23 mouse cellular contexts compared by ENCODE assay signal in genomic region chr3:30113249-30113770, GRCm38 (mm10).
DNase-seq lines count a peak whose midpoint lies in the region; ATAC-seq and TF ChIP-seq lines count a peak whose summit lies in the region.
"Had no signal": no experiment of that assay in that cellular context is flagged by ENCODE, and none has a peak within 500 bp of the region (broad histone marks: within the 10 kb centered on the region; RNA-seq: fewer than 3 reads in every experiment).

No protein-coding gene starts in this region.

- ATAC-seq in heart, embryonic 11.5 days (replicated peaks; ENCODE audit: insufficient number of reproducible peaks, low FRiP score, low TSS enrichment), result no peak
- ATAC-seq in kidney, embryonic 15.5 days (replicated peaks; ENCODE audit: low FRiP score), result peak; percentile 90
- no peak for ATAC-seq in limb, embryonic 11.5 days (ENCODE audit: insufficient number of reproducible peaks, low FRiP score, low TSS enrichment, low read depth)
- ATAC-seq: forebrain, embryonic 16.5 days; hindbrain, postnatal 0 days had no signal

- no peak for TF ChIP-seq RAD21 in CH12.LX (IDR thresholded peaks at IDR 0.05; ENCODE audit: low read depth, low read length)

- no peak for TF ChIP-seq POLR2A in CH12.LX (IDR thresholded peaks at IDR 0.05; ENCODE audit: low read depth, low read length)

- no peaks in the 10 kb centered on the region for H3K36me3 ChIP-seq in heart, embryonic 11.5 days (ENCODE audit: control insufficient read depth, insufficient read depth, low read length)
- H3K36me3 ChIP-seq in kidney, embryonic 15.5 days, result no peaks in the 10 kb centered on the region
- H3K36me3 ChIP-seq in CH12.LX (replicated peaks in 1 of 2; ENCODE audit: control insufficient read depth in 1 of 2, insufficient read depth in 1 of 2, low read length in 1 of 2), result no peaks in the 10 kb centered on the region
- no peaks in the 10 kb centered on the region for H3K36me3 ChIP-seq in limb, embryonic 11.5 days (ENCODE audit: control insufficient read depth, insufficient read depth, low read length)
- H3K36me3 ChIP-seq: embryonic facial prominence, embryonic 13.5 days; forebrain, embryonic 12.5 days; heart, embryonic 10.5 days; heart, embryonic 15.5 days; hindbrain, embryonic 13.5 days had no signal

- peak; percentile 74 for DNase-seq in heart, adult 11 months
- no peak for DNase-seq in kidney, postnatal 10 days
- peak; percentile 3 for DNase-seq in CH12.LX (ENCODE audit: extremely low read depth)
- no peak for DNase-seq in limb, embryonic 11.5 days (ENCODE audit: low spot score)
- no peak for DNase-seq in left cerebral cortex, postnatal 10 days (ENCODE audit: extremely low spot score in 1 of 2, low spot score in 2 of 2)
- DNase-seq: adrenal gland, adult 2 months; adrenal gland, postnatal 25 days; cerebellum, adult 18-20 months; cerebellum, adult 9-11 months; cerebellum, postnatal 36 days; gastrocnemius, adult 2 months; gastrocnemius, postnatal 25 days; heart, adult 18-20 months; heart, postnatal 14 days had no signal

- H3K27me3 ChIP-seq in heart, embryonic 11.5 days (ENCODE audit: control insufficient read depth, insufficient read depth, low read length), result no peaks in the 10 kb centered on the region
- no peaks in the 10 kb centered on the region for H3K27me3 ChIP-seq in kidney, embryonic 15.5 days
- no peaks in the 10 kb centered on the region for H3K27me3 ChIP-seq in CH12.LX (replicated peaks)
- no peaks in the 10 kb centered on the region for H3K27me3 ChIP-seq in limb, embryonic 11.5 days (ENCODE audit: control insufficient read depth, insufficient read depth, low read length)
- H3K27me3 ChIP-seq: embryonic facial prominence, embryonic 13.5 days; forebrain, embryonic 12.5 days; heart, embryonic 15.5 days; hindbrain, embryonic 13.5 days had no signal

- intact Hi-C loops in left cerebral cortex, postnatal 10 days (cut with DNase I), result no loop called here

- no peak overlapping the region for H3K9ac ChIP-seq in heart, embryonic 11.5 days (ENCODE audit: low read depth, low read length)
- H3K9ac ChIP-seq in kidney, embryonic 15.5 days, result no peak overlapping the region
- H3K9ac ChIP-seq in CH12.LX (ENCODE audit: insufficient read depth, low read depth), result no peak overlapping the region
- no peak overlapping the region for H3K9ac ChIP-seq in limb, embryonic 11.5 days (ENCODE audit: low read length)
- H3K9ac ChIP-seq: embryonic facial prominence, embryonic 13.5 days; forebrain, embryonic 12.5 days; heart, embryonic 15.5 days; hindbrain, embryonic 13.5 days had no signal

- TF ChIP-seq CTCF in CH12.LX (conservative IDR thresholded peaks at IDR 0.05 in 1 of 2, IDR thresholded peaks at IDR 0.05 in 1 of 2; ENCODE audit: low read depth in 2 of 2, low read length in 2 of 2), result no peak

- H3K27ac ChIP-seq in heart, embryonic 11.5 days (ENCODE audit: low read depth, low read length), result no peak overlapping the region
- H3K27ac ChIP-seq in kidney, embryonic 15.5 days, result peak overlapping the region; percentile 42
- no peak overlapping the region for H3K27ac ChIP-seq in CH12.LX (ENCODE audit: insufficient read depth, low read depth)
- 0 out of 2 replicates have a peak overlapping the region, but pooled peaks have one; percentile 23 for H3K27ac ChIP-seq in limb, embryonic 11.5 days (replicated peaks; ENCODE audit: low read depth, low read length)
- H3K27ac ChIP-seq: embryonic facial prominence, embryonic 13.5 days; forebrain, embryonic 12.5 days; gastrocnemius, adult 2 months; heart, embryonic 10.5 days; heart, embryonic 15.5 days; hindbrain, embryonic 13.5 days; hindbrain, postnatal 0 days had no signal

- WGBS in heart, embryonic 11.5 days (ENCODE audit: insufficient replicate concordance), result 64% methylated on average over 3 of the region's 3 CpGs
- 15% methylated on average over 3 of the region's 3 CpGs for WGBS in kidney, embryonic 15.5 days
- 26% methylated on average over 3 of the region's 3 CpGs for WGBS in limb, embryonic 11.5 days

- no peak overlapping the region for H3K4me3 ChIP-seq in heart, embryonic 11.5 days (ENCODE audit: low read depth, low read length)
- no peak overlapping the region for H3K4me3 ChIP-seq in kidney, embryonic 15.5 days (replicated peaks)
- no peak overlapping the region for H3K4me3 ChIP-seq in CH12.LX (replicated peaks in 1 of 3; ENCODE audit: low read depth in 2 of 3, low read length in 2 of 3, poor library complexity in 1 of 3)
- H3K4me3 ChIP-seq in limb, embryonic 11.5 days (ENCODE audit: low read depth, low read length), result no peak overlapping the region
- H3K4me3 ChIP-seq: embryonic facial prominence, embryonic 13.5 days; forebrain, embryonic 12.5 days; gastrocnemius, adult 2 months; heart, embryonic 10.5 days; heart, embryonic 15.5 days; hindbrain, embryonic 13.5 days had no signal

- no peaks in the 10 kb centered on the region for H3K79me2 ChIP-seq in CH12.LX (replicated peaks; ENCODE audit: control insufficient read depth, extremely low read depth, insufficient read depth, poor library complexity, severe bottlenecking)

- no peaks in the 10 kb centered on the region for H3K4me1 ChIP-seq in heart, embryonic 11.5 days (ENCODE audit: control insufficient read depth, insufficient read depth, low read length)
- peaks cover 4% of the 10 kb centered on the region; the same call in 1 of the 2 replicates for H3K4me1 ChIP-seq in kidney, embryonic 15.5 days
- peaks cover 0 to 11% of the 10 kb centered on the region in 2 experiments; a peak in 2 of 4 replicates for H3K4me1 ChIP-seq in CH12.LX (ENCODE audit: control insufficient read depth in 1 of 2, insufficient read depth in 2 of 2)
- H3K4me1 ChIP-seq in limb, embryonic 11.5 days (ENCODE audit: control insufficient read depth, insufficient read depth, low read length), result peaks cover 13% of the 10 kb centered on the region; the same call in 1 of the 2 replicates
- H3K4me1 ChIP-seq: heart, embryonic 10.5 days; heart, embryonic 15.5 days; hindbrain, embryonic 13.5 days had no signal

- dilution Hi-C loops in CH12.LX (cut with MboI; ENCODE audit: extremely low pct_ligation_motif_present, extremely low pct_unique_long_range_greater_than_20kb, low sequenced_read_pairs), result no loop called here

- no peak overlapping the region for H3K4me2 ChIP-seq in heart, embryonic 11.5 days
- no peak overlapping the region for H3K4me2 ChIP-seq in kidney, embryonic 15.5 days
- no peak overlapping the region for H3K4me2 ChIP-seq in CH12.LX (ENCODE audit: insufficient read depth, low read depth, poor library complexity, severe bottlenecking)
- no peak overlapping the region for H3K4me2 ChIP-seq in limb, embryonic 11.5 days (ENCODE audit: low read depth, severe bottlenecking)
- H3K4me2 ChIP-seq: embryonic facial prominence, embryonic 13.5 days; forebrain, embryonic 12.5 days; heart, embryonic 15.5 days; hindbrain, embryonic 13.5 days had no signal

- no peaks in the 10 kb centered on the region for H3K9me3 ChIP-seq in heart, embryonic 11.5 days (replicated peaks; ENCODE audit: control insufficient read depth, low read length)
- H3K9me3 ChIP-seq in kidney, embryonic 15.5 days (replicated peaks), result no peaks in the 10 kb centered on the region
- no peaks in the 10 kb centered on the region for H3K9me3 ChIP-seq in CH12.LX (replicated peaks; ENCODE audit: low read length)
- no peaks in the 10 kb centered on the region for H3K9me3 ChIP-seq in limb, embryonic 11.5 days (ENCODE audit: control insufficient read depth, low read length)
- H3K9me3 ChIP-seq: embryonic facial prominence, embryonic 13.5 days; forebrain, embryonic 12.5 days; heart, embryonic 10.5 days; heart, embryonic 15.5 days; hindbrain, embryonic 13.5 days had no signal

- in situ Hi-C loops in CH12.LX (cut with MboI; ENCODE audit: low pct_ligation_motif_present, low pct_unique_long_range_greater_than_20kb, low sequenced_read_pairs), result no loop called here

- TF ChIP-seq EP300 in CH12.LX (IDR thresholded peaks at IDR 0.05; ENCODE audit: low read length), result no peak

TF ChIP-seq in CH12.LX, 34 proteins besides CTCF, POLR2A, EP300 and RAD21:
- TF ChIP-seq MXI1 (IDR thresholded peaks at IDR 0.05; ENCODE audit: low read depth, low read length) (no peak), PAX5 (IDR thresholded peaks at IDR 0.05; ENCODE audit: low read length) (no peak), MAZ (IDR thresholded peaks at IDR 0.05; ENCODE audit: low read depth, low read length) (no peak), USF2 (conservative IDR thresholded peaks at IDR 0.05; ENCODE audit: low read depth, low read length) (no peak), SIN3A (IDR thresholded peaks at IDR 0.05; ENCODE audit: low read length) (no peak), IRF4 (IDR thresholded peaks at IDR 0.05; ENCODE audit: low read depth, low read length) (no peak), E2F4 (IDR thresholded peaks at IDR 0.05; ENCODE audit: insufficient replicate concordance, low read depth, low read length) (no peak), CHD1 (IDR thresholded peaks at IDR 0.05; ENCODE audit: low read depth, low read length) (no peak), SMC3 (IDR thresholded peaks at IDR 0.05; ENCODE audit: low read depth, low read length) (no peak), ZC3H11A (IDR thresholded peaks at IDR 0.05; ENCODE audit: low read depth, low read length) (no peak), MEF2A (IDR thresholded peaks at IDR 0.05; ENCODE audit: borderline replicate concordance, low read depth, low read length) (no peak), BHLHE40 (IDR thresholded peaks at IDR 0.05; ENCODE audit: low read depth, low read length) (no peak)

Comparison
In these comparisons a context has a peak if more than half of its experiments do, and no peak if none do; other contexts are left out.
1. DNase-seq: peak in heart, adult 11 months (single experiment) and CH12.LX (single experiment); none in kidney, postnatal 10 days (single experiment), limb, embryonic 11.5 days (single experiment) and left cerebral cortex, postnatal 10 days (0 of 2).
2. H3K27ac ChIP-seq: peak in kidney, embryonic 15.5 days (single experiment) and limb, embryonic 11.5 days (single experiment); none in heart, embryonic 11.5 days (single experiment) and CH12.LX (single experiment).